Mouse (Mus musculus): ENCODE data around the gene Clrn2. TPM values are rescaled to one million over a fixed set of nuclear protein-coding genes. Genes with fewer than 3 reads are reported as not detected.

Clrn2 gene
- polyA plus RNA-seq, 1 experiment from 2014 or later = not detected

GRCm38 (mm10) chr5:45476288-45476687 is 22.7 kb downstream of the Clrn2 start:
- Histone ChIP-seq H3K4me1 (ENCODE audit: control insufficient read depth, insufficient read depth, low read length) (no peaks in the 10 kb centered on the region), H3K27ac (ENCODE audit: low read length) (no peak overlapping the region), H3K4me2 (ENCODE audit: low read depth, low read length) (no peak overlapping the region), H3K9ac (ENCODE audit: low read length) (no peak overlapping the region), H3K9me3 (replicated peaks; ENCODE audit: control insufficient read depth, low read length) (no peaks in the 10 kb centered on the region), H3K4me3 (ENCODE audit: low read length) (no peak overlapping the region), H3K27me3 (ENCODE audit: control insufficient read depth, insufficient read depth, low read length) (peaks cover 3% of the 10 kb centered on the region; the same call in 1 of the 2 replicates), H3K36me3 (ENCODE audit: control insufficient read depth, insufficient read depth) (no peaks in the 10 kb centered on the region)
- WGBS = 26% methylated on average over 6 of the region's 6 CpGs
- ATAC-seq (replicated peaks; ENCODE audit: extremely low read depth, insufficient read depth, low FRiP score) = no peak

DNA sequence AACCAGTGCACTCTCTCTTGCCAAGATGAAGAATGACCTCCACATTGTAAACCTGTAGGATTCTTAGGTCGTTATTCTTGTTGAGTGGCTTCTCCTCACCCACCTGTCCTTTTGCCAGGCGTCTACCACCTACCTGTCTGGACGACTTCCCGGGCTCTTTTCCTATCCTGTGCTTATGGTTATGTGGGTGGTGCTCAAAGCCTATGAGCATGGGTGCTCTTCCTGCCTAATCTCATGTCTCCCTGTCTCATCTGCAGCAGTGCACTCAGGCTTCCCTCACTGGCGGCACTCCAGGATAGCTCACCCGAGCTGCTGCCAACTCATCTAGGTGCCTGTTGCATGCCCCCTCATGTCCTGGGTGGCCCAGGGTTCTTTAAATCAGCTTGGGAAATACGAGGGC is 24.1 kb downstream of the Clrn2 start:
- Histone ChIP-seq H3K27me3 (ENCODE audit: control insufficient read depth, insufficient read depth, low read length) (peaks cover 3% of the 10 kb centered on the region; the same call in 1 of the 2 replicates), H3K9me3 (replicated peaks; ENCODE audit: control insufficient read depth, low read length) (no peaks in the 10 kb centered on the region), H3K4me1 (ENCODE audit: control insufficient read depth, insufficient read depth, low read length) (no peaks in the 10 kb centered on the region), H3K4me2 (ENCODE audit: low read depth, low read length) (no peak overlapping the region), H3K4me3 (ENCODE audit: low read length) (no peak overlapping the region), H3K27ac (ENCODE audit: low read length) (no peak overlapping the region), H3K9ac (ENCODE audit: low read length) (no peak overlapping the region), H3K36me3 (ENCODE audit: control insufficient read depth, insufficient read depth) (no peaks in the 10 kb centered on the region)
- no peak for ATAC-seq (replicated peaks; ENCODE audit: extremely low read depth, insufficient read depth, low FRiP score)
- WGBS = 70% methylated on average over 7 of the region's 7 CpGs

GRCm38 (mm10) chr5:45480066-45480465 is 26.5 kb downstream of the Clrn2 start:
- no peak overlapping the region for H3K4me2 ChIP-seq (ENCODE audit: low read depth, low read length)
- H3K27me3 ChIP-seq (ENCODE audit: control insufficient read depth, insufficient read depth, low read length) = no peaks in the 10 kb centered on the region
- no peak for ATAC-seq (replicated peaks; ENCODE audit: extremely low read depth, insufficient read depth, low FRiP score)
- no peaks in the 10 kb centered on the region for H3K9me3 ChIP-seq (replicated peaks; ENCODE audit: control insufficient read depth, low read length)
- H3K9ac ChIP-seq (ENCODE audit: low read length) = no peak overlapping the region
- no peaks in the 10 kb centered on the region for H3K4me1 ChIP-seq (ENCODE audit: control insufficient read depth, insufficient read depth, low read length)
- H3K27ac ChIP-seq (ENCODE audit: low read length) = no peak overlapping the region
- no peaks in the 10 kb centered on the region for H3K36me3 ChIP-seq (ENCODE audit: control insufficient read depth, insufficient read depth)
- no peak overlapping the region for H3K4me3 ChIP-seq (ENCODE audit: low read length)
- 85% methylated on average over 1 of the region's 1 CpGs for WGBS

GRCm38 (mm10) chr5:45481125-45481524 is 27.6 kb downstream of the Clrn2 start:
- Histone ChIP-seq H3K4me3 (ENCODE audit: low read length) (no peak overlapping the region), H3K9ac (ENCODE audit: low read length) (no peak overlapping the region), H3K36me3 (ENCODE audit: control insufficient read depth, insufficient read depth) (no peaks in the 10 kb centered on the region), H3K27ac (ENCODE audit: low read length) (no peak overlapping the region), H3K27me3 (ENCODE audit: control insufficient read depth, insufficient read depth, low read length) (no peaks in the 10 kb centered on the region), H3K4me1 (ENCODE audit: control insufficient read depth, insufficient read depth, low read length) (no peaks in the 10 kb centered on the region), H3K9me3 (replicated peaks; ENCODE audit: control insufficient read depth, low read length) (no peaks in the 10 kb centered on the region), H3K4me2 (ENCODE audit: low read depth, low read length) (no peak overlapping the region)
- WGBS = 86% methylated on average over 2 of the region's 2 CpGs
- no peak for ATAC-seq (replicated peaks; ENCODE audit: extremely low read depth, insufficient read depth, low FRiP score)

DNA sequence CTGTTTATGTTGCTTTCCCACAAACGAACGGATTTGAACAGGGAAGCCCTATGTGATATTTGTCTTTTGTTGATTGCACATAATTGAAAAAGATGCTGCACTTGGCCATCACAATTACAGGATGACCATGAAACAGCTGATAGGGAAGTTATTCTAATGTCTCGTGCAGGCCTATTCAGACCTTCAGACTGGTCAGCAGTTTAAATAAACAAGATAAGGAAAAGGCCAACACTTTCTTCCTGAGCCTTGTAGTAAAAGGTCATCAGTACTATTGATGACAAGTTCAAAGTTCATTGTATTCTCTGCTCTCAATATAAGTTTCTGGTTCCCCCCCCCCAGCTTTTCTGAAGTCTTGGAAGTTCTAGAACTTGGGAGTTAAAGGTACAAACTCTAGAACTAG is 29.1 kb downstream of the Clrn2 start:
- H3K4me1 ChIP-seq (ENCODE audit: control insufficient read depth, insufficient read depth, low read length) = no peaks in the 10 kb centered on the region
- no peak for ATAC-seq (replicated peaks; ENCODE audit: extremely low read depth, insufficient read depth, low FRiP score)
- 57% methylated on average over 3 of the region's 3 CpGs for WGBS

DNA sequence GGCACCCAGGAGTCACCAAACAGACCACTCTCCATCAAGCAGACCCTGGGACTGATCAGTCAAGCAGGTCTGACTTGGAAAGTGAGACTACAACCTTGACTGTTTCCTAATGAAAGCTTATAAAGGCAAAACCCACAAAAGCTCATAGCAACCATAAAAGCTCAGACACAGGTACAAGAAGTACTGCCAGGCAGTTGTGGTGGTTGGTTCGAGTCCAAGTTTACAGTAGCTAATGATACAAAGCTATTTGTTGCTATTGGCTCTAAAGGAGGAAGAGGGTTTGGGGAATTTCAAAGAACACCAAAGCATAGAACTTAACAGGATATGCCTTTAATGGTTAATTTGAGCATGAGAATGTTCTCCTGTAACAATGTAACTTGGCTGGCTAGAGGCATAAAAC is 30.1 kb downstream of the Clrn2 start:
- H3K4me3 ChIP-seq (ENCODE audit: low read length) = no peak overlapping the region
- H3K4me2 ChIP-seq (ENCODE audit: low read depth, low read length) = no peak overlapping the region
- no peaks in the 10 kb centered on the region for H3K27me3 ChIP-seq (ENCODE audit: control insufficient read depth, insufficient read depth, low read length)
- H3K4me1 ChIP-seq (ENCODE audit: control insufficient read depth, insufficient read depth, low read length) = no peaks in the 10 kb centered on the region
- no peaks in the 10 kb centered on the region for H3K36me3 ChIP-seq (ENCODE audit: control insufficient read depth, insufficient read depth)
- H3K27ac ChIP-seq (ENCODE audit: low read length) = no peak overlapping the region
- 80% methylated on average over 1 of the region's 1 CpGs for WGBS
- no peak for ATAC-seq (replicated peaks; ENCODE audit: extremely low read depth, insufficient read depth, low FRiP score)
- H3K9me3 ChIP-seq (replicated peaks; ENCODE audit: control insufficient read depth, low read length) = no peaks in the 10 kb centered on the region
- no peak overlapping the region for H3K9ac ChIP-seq (ENCODE audit: low read length)

More for the DNA sequence above, 29.1 kb downstream of the Clrn2 start:
- Histone ChIP-seq H3K27me3 (ENCODE audit: control insufficient read depth, insufficient read depth, low read length) (no peaks in the 10 kb centered on the region), H3K9me3 (replicated peaks; ENCODE audit: control insufficient read depth, low read length) (no peaks in the 10 kb centered on the region), H3K9ac (ENCODE audit: low read length) (no peak overlapping the region), H3K27ac (ENCODE audit: low read length) (no peak overlapping the region), H3K4me3 (ENCODE audit: low read length) (no peak overlapping the region), H3K36me3 (ENCODE audit: control insufficient read depth, insufficient read depth) (no peaks in the 10 kb centered on the region), H3K4me2 (ENCODE audit: low read depth, low read length) (no peak overlapping the region)

DNA sequence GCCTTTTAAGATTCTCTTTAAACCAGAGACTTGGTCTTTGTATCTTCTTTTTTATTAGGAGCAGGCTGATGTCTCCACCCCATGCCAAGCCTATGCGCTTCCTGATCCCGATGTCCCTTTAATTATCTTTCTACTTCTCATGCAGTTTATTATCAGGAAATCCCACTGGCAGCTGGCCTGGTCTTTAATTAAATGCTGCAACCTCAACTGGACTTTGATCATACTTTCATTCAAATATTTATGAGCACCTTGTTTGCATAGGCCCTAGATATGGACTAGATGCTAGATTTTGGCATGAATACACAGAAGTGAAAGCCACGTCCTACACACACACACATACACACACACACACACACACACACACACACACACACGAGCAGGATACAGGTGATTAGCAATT is 38.2 kb downstream of the Clrn2 start:
- Histone ChIP-seq H3K9ac (ENCODE audit: low read length) (no peak overlapping the region), H3K27ac (ENCODE audit: low read length) (no peak overlapping the region), H3K27me3 (ENCODE audit: control insufficient read depth, insufficient read depth, low read length) (0 out of 2 replicates have a peak, but pooled peaks cover 3% of the 10 kb centered on the region), H3K9me3 (replicated peaks; ENCODE audit: control insufficient read depth, low read length) (no peaks in the 10 kb centered on the region), H3K36me3 (ENCODE audit: control insufficient read depth, insufficient read depth) (no peaks in the 10 kb centered on the region), H3K4me3 (ENCODE audit: low read length) (no peak overlapping the region), H3K4me1 (ENCODE audit: control insufficient read depth, insufficient read depth, low read length) (peaks cover 10% of the 10 kb centered on the region), H3K4me2 (ENCODE audit: low read depth, low read length) (no peak overlapping the region)
- no peak for ATAC-seq (replicated peaks; ENCODE audit: extremely low read depth, insufficient read depth, low FRiP score)
- 69% methylated on average over 4 of the region's 4 CpGs for WGBS

DNA sequence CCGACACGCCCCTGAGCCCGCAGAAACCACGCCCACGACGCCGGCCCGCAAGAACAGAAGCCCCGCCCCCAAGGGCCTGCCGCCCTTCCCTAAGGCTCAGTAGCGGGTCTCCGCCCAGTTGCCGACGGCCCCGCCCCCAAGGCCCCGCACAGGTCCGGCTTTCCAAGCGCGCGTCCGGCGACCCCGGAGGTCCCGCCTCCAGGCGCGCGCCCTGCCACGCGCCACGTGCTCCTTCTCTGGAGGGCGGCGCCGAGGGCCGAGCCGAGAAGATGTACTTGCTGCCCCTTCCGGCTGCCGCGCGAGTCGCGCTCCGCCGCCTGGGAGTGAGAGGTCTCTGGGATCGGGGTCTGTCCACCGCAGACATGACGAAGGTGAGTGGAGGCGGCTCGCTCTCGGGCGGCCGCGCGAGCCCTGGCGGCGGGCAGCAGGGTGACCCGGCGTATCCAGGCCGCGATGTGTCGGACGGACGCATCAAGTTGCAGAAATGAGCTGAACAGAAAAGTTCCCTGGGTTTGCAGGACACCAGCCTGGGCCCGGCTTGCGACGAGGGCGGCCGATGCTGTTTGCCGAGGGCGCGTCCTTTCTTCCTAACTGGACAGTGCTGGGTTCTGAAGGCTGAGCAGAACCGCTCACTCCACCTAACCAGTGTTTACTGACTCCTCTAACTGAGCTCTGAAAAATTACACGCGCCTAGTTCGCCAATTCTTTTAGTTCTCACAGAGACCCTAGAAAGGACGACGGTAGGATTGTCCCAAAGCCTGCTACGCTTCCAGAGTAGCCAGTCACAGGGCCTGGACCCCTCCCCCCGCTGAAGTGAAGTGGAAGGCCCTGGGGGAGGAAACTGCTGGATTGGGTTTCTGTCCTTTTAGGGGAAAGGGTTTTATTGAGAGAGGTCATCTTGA is 39.9 kb downstream of the Clrn2 start, which contains the start of gene Lap3:
TSS of gene Lap3 (plus strand) at position 184 of the 902 bp plus-strand sequence.
- 0 out of 2 replicates have a peak, but pooled peaks cover 3% of the 10 kb centered on the region for H3K27me3 ChIP-seq (ENCODE audit: control insufficient read depth, insufficient read depth, low read length)
- H3K4me2 ChIP-seq (ENCODE audit: low read depth, low read length) = peak within 1 kb of the TSS; percentile 91
- under 1% methylated on average over 78 of the region's 78 CpGs for WGBS
- peak within 1 kb of the TSS; percentile 89 for H3K9ac ChIP-seq (ENCODE audit: low read length)
- peaks cover 4% of the 10 kb centered on the region; the same call in 1 of the 2 replicates for H3K36me3 ChIP-seq (ENCODE audit: control insufficient read depth, insufficient read depth)
- peak; percentile 98 for ATAC-seq (replicated peaks; ENCODE audit: extremely low read depth, insufficient read depth, low FRiP score)
- H3K4me1 ChIP-seq (ENCODE audit: control insufficient read depth, insufficient read depth, low read length) = peaks cover 10% of the 10 kb centered on the region
- peak within 1 kb of the TSS; percentile 82 for H3K4me3 ChIP-seq (ENCODE audit: low read length)
- no peaks in the 10 kb centered on the region for H3K9me3 ChIP-seq (replicated peaks; ENCODE audit: control insufficient read depth, low read length)
- peak within 1 kb of the TSS; percentile 79 for H3K27ac ChIP-seq (ENCODE audit: low read length)

DNA sequence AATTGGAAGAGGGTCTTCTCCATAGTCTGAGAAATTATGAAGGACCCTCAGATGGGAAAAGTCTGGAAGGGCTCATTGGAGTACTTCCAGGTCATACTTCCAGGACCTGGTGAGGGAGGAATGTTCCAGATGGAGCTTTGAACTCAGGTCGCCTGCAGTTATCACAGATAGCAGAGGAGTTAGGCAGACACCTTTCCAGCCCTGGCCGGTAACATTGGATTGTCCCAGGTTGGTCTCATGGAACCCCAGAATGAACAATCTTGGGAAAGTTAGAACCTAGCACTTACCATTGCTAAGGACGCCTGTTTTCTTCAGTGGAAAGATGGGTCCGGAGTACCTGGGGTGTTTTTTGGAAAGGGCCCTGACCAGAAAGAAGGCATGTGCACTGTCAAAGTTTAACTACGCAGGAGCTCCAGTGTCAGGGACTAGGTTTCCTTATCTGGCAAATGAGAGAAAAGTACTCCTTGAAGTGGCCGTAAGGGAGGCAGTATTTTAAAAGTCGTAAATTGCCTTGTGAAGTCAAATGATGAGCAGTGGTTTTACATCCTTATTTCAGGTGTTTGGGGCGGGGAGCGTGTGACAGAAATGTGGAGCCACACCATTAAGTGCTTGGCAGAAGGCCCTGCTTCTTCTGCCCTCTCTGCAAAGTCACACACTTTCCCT is 40.7 kb downstream of the Clrn2 start:
- ATAC-seq (replicated peaks; ENCODE audit: extremely low read depth, insufficient read depth, low FRiP score) = no peak
- Histone ChIP-seq H3K27me3 (ENCODE audit: control insufficient read depth, insufficient read depth, low read length) (0 out of 2 replicates have a peak, but pooled peaks cover 3% of the 10 kb centered on the region), H3K27ac (ENCODE audit: low read length) (no peak overlapping the region), H3K4me3 (ENCODE audit: low read length) (peak overlapping the region; percentile 82), H3K36me3 (ENCODE audit: control insufficient read depth, insufficient read depth) (peaks cover 10% of the 10 kb centered on the region; the same call in 1 of the 2 replicates), H3K4me2 (ENCODE audit: low read depth, low read length) (peak overlapping the region; percentile 91), H3K9ac (ENCODE audit: low read length) (peak overlapping the region; percentile 89), H3K9me3 (replicated peaks; ENCODE audit: control insufficient read depth, low read length) (no peaks in the 10 kb centered on the region), H3K4me1 (ENCODE audit: control insufficient read depth, insufficient read depth, low read length) (peaks cover 10% of the 10 kb centered on the region)
- WGBS = 50% methylated on average over 9 of the region's 9 CpGs

All from heart, embryonic 16.5 days (tissue).